Mouse (Mus musculus): Measurements from ENCODE around the gene Galt. TPM values are rescaled to one million over a fixed set of nuclear protein-coding genes. Genes with fewer than 3 reads are reported as not detected.

Galt gene
- 10 to 100 TPM; 58.5 to 59.4 TPM for total RNA-seq (2021)

DNA sequence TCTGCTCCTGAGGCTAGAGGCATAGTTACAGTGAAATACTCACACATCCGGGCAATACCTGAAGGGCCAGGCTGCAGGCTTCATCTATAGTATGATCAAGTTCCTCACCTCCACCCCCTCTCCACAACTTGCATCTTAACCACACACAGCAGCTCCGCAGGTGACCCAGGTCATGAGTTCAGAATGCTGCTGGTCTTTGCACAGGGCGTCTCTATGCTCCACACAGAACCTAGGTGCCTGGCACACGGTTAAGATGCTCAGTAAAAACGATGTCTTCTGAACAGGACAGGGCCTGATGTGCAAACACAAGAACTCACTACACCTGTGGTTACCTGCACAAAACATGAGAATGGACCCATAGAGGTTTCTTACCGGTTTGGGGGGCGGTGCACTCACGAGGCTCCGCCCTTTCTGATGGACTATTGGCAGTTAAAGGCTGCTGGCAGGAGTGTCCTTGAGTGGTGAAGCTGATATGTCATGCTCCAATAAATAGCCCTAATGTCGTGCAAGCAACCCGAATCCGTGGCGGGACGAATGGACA lies at the start of gene Galt:
TSS of gene Galt (plus strand) at position 432 of the 541 bp plus-strand sequence.
- intact Hi-C loops (cut with DNase I), result loop anchor here (2.0 kb wide), 1 partner anchor 20 kb away; the partner anchor contains the start of gene Ccl27a
- no peak for DNase-seq

DNA sequence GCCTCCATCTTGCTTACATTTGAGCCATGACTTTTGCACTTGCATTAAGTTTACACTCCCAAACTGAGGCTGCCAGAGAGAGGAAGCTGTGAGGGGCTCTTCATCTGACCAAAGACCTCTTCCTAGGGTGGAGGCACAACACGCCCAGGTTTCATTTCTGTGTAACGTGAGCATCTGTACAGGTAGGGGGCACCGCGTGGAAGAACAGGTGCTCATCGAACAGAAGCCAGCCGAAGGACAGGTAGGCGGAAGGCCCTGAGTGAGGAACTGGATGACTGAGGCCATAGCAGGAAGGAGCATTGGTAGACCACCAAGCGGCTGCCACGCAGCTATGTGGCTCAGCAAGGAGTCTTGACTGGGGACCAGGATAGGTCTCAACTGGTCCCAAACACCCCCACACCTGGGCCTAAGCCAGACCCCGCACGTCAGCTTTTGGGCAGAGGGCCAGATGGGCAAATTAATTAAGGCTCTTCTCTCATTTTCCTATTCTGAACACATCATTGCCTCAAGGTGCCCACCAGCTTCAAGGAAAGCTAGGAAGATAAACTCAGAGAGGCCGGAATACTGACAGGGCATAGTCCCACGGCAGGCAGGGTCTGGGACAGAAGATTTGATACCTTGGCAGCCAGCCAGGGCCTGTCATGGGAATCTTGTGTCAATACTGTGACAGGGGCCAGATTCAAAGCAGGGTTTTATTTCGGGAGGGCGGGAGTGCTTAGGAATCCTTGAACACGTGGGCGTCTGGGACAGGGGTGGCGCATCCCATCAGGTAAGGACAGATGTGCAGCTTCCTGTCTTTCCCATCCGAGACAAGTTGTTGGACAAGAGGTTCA lies 48.9 kb upstream of the Galt start:
- DNase-seq, result no peak
- intact Hi-C loops (cut with DNase I), result loop anchor here (5.0 kb wide), 1 partner anchor 89 kb away; no protein-coding TSS in a partner anchor

DNA sequence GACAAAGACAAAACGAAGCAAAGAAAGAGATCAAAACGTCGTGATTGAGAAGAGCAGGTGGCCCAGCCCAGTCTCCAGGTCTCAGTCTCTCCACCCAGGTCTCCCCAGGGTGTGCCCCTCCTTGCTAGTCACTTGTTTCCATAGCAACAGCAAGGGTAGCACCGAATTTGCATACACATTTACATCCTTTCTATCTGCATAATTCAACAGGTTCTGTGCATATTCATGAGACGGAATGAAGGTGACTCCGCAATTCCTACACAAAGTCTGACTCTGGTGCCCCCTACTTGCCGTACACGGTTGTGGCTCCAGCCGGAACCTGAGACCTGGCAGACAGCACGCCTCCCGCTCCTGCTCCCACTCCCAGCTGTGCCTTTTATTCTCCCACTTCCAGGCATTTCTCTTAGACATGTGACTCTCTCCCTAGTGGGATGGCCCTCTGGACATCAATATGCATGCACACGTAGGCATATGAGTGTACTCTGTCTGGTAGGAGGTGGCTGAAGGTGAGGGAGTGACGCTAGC lies 48.0 kb upstream of the Galt start:
- intact Hi-C loops (cut with DNase I), result loop anchor here (5.0 kb wide), 1 partner anchor 90 kb away; no protein-coding TSS in a partner anchor
- DNase-seq, result peak; percentile 58 to 59

DNA sequence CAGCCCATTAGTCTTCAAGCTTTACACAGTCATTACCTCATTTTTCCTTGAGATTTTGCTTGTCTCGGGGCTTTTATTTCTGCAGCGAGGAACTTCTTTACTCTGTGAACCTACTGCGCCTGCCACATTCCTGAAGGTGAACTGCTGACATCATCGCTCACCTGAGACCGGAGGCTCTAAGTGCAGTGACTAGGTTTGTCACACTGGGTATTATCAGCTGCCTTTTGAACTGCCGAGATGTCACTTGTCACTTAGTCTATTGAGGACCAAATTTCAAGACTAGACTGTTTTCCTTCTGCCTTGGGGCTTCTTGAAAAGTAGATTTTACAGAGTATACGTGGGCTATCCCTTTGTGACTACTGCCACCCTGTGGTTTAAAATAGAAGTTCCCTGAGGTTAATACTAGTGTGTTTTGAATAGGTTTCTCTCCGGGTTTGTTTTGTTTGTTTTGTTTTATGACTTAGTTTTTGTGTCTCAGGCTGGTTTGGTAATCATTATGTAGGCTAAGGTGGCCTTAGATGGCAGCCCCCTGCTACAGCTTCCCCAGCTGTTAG lies 46.8 kb upstream of the Galt start:
- DNase-seq, result no peak
- intact Hi-C loops (cut with DNase I), result loop anchor here (1.0 to 5.0 kb wide), 4 partner anchors 55 to 239 kb away; no protein-coding TSS in a partner anchor

DNA sequence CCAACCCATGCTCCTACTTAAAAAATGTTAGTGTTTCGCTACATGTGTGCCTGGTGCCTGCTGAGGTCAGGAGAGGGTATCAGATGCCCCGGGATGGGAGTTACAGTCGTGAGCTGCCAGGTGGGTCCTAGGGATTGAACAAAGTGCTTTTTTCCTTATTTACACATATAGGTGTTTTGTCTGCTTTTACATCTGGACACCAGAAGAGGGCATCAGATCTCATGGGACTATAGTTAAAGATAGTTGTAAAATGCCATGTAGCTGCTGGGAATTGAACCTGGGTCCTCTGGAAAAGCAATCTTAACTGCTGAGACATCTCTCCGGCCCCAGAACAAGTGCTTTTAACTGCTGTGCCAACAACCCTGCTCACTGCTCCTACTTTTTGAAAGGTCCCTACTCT lies 44.8 kb upstream of the Galt start:
- no peak for DNase-seq
- intact Hi-C loops (cut with DNase I), result no loop called here

DNA sequence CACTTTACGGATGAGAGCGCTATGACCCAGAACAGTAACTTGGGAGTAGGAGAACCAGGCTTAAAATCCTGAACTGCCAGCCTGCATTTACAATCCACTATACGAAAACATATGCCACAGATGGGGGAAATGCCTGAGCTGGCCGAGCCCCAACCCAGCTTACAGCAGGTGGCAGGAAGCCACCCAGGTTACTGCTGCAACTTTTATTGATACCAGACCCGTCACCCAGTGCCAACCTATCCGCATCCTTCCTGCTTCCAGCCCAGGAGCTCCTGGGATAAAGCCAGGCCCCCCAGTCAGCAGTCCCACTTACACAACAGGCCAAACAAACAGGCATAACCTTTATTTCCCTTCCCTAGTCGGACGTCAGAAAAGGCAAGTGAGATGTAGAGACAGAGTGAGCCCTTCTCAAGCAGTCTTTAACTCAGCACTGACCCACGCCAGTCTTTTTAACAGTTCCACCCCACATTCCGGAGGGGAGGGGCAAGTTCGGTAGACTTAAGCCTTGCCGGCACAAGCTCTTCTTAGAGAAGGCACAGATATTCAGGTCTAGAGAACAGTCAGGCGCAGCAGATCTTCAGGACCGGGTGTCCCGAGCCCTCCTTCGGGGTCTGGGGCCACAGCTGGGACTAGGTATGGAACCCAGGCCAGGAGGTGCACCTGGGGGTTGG lies 43.2 kb upstream of the Galt start:
- no peak for DNase-seq
- intact Hi-C loops (cut with DNase I), result no loop called here

DNA sequence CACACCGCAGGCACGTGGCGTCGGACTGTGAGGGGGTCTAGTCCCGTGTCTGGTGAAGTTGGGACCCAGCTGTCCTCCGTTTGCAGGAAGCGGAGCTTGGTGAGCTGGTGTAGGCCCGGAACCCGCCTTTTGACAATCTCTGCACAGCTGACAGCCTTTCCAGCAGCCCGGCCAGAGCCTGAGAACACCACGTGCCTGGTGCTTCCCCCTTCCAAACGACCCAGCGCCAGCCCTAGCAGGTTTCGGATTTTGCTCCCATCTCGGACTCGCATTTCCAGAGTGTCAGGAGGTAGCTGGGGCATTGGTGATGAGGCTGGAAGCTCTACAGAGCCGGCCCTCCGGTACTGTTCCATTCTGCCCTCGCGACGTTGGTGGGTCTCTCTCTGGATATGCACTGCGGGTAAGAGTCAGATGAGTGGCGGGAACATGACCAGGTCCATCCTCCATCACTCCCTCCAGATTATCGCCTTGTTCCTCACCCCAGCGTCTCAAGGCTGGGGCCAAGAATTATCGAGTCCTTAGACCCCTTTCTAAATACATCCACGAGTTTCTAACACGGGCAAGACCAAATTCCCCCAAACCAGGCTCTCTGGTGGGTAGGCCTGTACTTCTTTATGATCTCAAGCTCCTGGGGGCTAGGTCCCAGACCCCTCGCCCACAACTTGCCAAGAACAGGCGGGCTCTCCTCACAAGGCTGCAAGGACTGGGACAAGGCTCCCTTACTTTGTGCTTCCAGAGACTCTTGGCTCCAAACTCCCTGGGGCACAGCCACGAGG lies 42.4 kb upstream of the Galt start:
- intact Hi-C loops (cut with DNase I), result no loop called here
- peak in 1 of 2 experiments; percentile 44 for DNase-seq

DNA sequence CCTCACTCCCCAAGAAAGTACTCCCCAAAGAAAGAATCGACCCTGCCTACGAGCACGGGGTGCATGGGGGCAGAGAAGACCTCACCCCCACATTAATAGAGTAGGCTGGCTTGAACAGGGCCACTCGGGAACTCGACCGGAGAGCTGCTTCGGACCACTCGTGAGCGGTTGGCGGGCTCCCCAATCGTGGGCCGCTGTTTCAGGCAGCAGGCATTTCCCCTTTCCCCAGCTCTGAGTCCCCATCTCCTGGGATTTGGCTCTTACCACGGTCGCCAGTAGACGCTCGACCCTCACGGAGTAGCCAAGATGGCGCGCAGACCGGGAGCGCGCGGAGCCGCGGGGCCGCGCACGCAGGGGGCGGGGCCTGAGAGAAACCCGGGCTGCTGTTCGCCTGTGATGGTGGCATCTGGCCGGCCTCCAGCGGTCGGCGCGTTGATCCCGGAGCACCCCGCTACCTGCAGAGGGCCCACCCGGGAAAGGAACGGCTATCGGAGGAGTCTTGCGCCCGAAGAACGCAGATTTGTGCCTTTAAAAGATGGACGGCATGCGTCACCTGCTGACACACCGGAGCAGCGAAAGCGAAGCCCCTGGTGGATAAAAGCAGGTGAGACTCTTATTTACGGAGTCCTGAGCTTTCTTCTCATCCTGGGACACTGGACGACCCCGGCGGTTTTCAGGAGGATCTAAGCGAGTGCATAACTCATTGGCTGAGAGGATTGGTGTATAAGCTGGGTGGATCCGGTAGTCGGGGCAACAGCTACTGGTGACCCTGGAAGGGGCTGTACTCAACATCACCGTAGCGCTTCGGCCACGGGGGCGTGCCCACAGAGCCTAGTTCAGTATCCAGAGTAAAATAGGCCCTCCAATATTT lies 41.6 kb upstream of the Galt start, which contains the start of gene Rpp25l:
TSS of gene Rpp25l (minus strand) at position 338 of the 871 bp plus-strand sequence.
- intact Hi-C loops (cut with DNase I), result loop anchor here (1.0 kb wide), 1 partner anchor 24 kb away; no protein-coding TSS in a partner anchor

DNA sequence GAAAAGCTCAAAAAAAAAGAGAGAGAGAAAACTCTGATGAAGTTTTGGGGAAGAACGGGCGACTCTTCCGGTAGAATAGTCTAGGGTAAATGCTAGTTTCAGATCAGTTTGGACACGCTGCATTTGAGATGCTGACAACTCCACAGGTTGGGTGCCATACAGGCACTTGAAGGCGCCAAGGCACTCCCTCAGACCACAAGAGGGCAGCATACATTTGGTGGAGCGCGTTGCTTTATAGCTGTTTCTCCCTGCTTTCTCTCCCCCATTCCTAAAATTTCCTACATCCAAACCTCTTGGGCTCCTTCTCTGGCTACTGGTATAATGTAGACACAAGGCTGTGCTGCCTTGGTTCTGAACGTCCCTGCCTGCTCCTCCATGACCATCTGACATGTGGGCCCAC lies 40.8 kb upstream of the Galt start:
- DNase-seq, result peak; percentile 67 to 68
- intact Hi-C loops (cut with DNase I), result loop anchor here (1.0 kb wide), 1 partner anchor 23 kb away; no protein-coding TSS in a partner anchor

More for the DNA sequence above, 41.6 kb upstream of the Galt start, which contains the start of gene Rpp25l:
- peak; percentile 86 to 88 for DNase-seq

DNA sequence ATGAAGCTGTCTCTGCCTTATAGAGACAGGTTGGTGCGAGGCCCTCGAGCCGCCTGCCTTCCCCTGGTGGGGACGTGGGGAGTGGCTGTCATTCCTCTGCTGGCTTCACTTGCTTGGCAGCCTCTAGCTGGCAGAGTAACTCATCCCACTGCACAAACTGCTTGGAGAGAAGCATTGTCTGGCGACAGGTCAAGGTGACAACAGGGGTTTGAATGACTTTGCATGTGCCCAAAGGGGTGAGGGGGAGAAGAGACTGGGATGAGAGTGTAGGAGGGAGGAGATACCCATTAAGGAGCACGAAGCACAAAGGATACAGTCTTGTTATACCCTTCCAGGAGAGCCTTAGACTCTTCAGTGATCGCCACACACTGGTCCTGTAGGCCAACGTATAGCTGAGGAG lies 39.9 kb upstream of the Galt start:
- intact Hi-C loops (cut with DNase I), result no loop called here
- DNase-seq, result no peak

DNA sequence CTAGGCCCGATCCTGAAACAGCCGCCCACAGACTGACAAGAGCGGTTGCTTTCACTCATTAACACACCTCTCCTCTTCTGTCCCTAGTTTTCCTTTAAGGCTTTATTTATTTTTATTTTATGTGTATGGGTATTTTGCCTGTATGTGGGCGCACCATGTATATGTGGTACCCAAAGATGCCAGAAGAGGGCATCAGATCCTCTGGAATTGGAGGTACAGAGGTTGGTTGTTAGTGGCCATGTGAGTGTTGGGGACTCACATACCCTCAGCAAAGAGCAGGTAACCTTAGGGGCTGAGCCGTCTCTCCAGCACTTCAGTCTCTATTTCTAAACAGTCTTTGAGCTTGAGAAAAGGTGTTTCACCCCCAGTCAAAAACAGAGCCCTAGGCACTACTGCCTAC lies 39.4 kb upstream of the Galt start:
- intact Hi-C loops (cut with DNase I), result no loop called here
- no peak for DNase-seq

DNA sequence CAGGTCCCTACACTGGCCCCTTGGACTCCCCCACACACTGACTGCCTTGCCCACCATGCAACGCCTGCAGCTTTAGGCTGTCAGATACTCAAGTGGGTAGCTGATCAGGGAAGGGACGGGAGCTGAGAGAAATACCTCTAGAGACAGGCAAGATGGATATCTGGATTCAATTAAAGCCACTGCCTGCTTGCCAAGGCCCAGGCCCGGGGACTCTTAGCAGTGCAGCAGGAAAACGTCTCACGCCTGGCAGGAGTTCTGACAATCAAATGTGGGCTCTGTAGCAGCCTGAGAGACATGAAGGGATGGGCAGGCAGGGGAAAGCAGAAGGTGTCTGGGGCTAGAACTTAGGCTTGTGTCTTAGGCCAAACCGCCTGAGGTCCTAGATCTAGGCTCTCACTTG lies 38.2 kb upstream of the Galt start:
- DNase-seq, result no peak
- intact Hi-C loops (cut with DNase I), result no loop called here

DNA sequence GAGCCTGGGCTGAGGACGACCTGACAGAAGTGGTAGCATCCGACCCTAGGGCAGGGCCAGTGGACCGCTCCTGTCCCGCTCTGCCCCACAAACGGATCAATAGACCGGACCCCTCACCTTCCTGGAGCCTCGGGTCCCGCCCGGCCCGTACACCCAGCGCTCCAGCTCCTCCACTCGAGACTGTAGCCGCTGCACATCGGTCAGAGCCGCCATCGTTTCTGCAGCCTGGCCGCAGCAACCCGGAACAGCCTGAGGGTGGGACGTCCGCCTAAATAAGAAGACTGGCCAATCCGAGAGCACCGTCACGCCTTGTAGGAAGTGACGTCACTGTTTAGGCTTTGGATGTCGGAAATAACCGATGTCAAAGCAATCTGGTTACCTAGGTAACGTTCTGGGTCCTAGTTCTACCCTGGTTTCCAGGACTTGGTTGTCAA lies 32.1 kb upstream of the Galt start, which contains the start of gene Dctn3:
TSS of gene Dctn3 (minus strand) at position 253 of the 434 bp plus-strand sequence.
- intact Hi-C loops (cut with DNase I), result no loop called here
- DNase-seq, result peak; percentile 84 to 85

DNA sequence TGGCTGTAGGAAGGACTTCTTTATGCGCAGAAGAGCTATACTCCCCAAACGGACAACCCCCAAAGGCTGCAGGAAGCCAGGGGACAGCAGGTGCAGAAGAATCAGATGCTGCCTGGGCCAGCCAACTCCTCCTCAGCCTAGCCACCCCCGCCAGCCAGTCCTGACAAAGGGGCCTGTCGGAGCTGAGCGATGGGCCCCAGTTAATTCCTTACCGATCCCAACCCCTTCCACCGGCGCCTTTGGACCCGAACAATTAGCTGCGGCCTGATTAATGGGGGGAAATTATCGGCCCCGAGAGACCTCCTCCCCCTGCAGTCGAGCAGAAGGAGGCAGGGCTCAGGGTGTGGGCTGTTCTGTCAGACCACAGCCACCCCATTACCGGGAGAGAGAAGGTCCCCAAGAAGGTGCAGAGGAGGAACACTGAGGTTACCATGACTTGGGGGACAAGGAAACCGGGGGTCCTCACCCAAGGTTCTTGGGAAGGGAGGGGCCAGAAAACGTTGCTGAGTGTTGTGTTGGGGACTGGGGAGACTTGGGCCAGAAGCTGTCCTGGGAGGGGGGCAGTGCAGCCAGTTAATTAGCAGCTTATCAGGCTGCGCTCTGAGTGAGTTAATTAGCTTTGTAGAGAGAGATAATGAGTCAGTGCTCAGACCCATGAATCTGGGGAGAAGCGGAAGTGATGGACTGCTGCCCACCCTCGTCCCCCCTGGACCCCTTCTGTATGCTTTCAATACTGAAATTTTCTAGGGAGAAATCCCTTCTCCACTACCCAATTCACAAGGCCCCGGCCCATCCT lies 28.0 kb upstream of the Galt start:
- no peak for DNase-seq
- intact Hi-C loops (cut with DNase I), result no loop called here

DNA sequence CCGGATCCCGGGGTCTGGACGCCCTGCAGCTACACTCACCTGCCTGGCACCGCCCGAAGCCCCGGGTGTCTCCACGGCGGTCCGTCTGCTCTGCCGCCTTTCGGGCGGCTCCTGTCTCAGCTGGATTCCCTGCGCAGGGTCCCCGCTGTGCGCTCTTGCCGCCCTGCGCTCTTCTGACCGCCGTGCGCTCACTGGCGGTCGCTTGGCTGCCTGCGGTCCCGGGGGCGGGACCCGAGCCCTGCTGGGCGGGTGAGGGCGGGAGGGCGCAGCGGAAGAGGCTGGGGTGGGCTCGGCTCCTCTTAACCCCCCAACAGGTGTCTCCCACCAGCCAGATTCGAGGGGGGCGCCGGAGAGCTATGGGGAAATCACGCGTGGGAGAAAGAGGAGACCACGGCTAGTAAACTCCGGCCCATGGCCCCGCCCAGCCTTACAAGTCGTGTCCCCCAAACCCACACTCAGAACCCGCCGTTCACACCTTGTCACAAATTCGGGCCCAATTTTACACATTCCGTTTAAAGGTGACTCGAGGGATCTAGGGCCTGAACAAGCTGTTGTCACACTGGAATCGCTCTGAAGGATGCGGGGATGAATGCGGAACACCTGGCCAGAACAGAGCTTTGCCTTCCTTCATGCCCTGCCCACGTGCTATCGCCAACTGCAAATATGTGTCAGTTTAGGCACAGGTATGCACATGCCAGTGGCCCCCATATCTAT lies 23.8 kb upstream of the Galt start, which contains the start of gene Arid3c:
TSS of gene Arid3c (minus strand) at position 91 of the 714 bp plus-strand sequence.
- intact Hi-C loops (cut with DNase I), result no loop called here
- no peak for DNase-seq

DNA sequence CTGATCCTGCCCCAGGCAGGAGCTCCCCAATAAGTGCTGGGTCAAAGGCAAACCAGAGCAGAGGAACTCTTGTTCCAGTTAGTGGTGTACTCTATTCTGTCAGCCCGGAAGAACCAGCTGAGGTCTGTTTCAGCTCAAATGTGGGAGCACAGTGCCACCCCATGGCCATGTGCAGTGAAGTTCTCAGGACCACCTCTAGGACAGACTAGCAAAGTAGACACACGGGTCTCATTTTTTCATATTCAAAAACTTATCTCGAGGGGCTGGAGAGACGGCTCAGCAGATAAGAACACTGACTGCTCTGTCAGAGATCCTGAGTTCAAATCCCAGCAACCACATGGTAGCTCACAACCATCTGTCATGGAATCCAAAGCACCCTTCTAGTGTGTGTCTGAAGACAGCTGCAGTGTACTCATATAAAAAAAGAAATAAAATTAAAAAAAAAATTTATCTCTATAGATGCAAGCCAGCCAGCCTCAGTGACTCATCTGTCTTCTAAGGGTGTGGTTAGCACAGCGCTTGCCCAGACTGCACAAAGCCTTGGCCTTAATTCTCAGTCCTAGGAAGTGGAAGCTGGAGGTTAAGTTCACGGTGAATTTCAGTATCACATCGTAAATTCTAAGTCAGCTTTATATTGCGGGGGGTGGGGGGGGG lies 17.3 kb upstream of the Galt start:
- DNase-seq, result peak; percentile 69 to 73
- intact Hi-C loops (cut with DNase I), result loop anchor here (1.0 kb wide), 1 partner anchor 23 kb away; no protein-coding TSS in a partner anchor

DNA sequence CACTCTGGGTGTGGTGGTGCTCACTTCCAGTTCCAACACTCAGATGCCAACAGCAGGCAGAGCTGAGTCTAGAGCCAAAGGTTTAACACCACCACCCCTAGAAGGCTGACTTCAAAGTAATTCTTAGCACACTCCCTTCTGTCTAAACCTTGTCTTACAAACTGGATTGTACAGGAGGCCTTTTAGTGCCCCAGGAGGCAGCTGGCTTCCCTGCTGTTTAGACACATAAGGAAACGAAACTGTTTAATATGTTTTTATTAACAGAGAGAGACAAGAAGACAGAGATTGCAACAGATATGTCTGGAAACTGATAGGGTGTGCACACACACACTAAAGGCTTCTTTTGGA lies 16.8 kb upstream of the Galt start:
- no peak for DNase-seq
- intact Hi-C loops (cut with DNase I), result no loop called here

Data from heart, postnatal 36 days (tissue).